Mouse (Mus musculus) ES-Bruce4 (cell line): Measurements from ENCODE around the gene Ndufaf2.

Experiments used
- CTCF ChIP-seq: IDR thresholded peaks from one replicate; pipeline ENCODE4 v1.8.1; 2011; ENCODE audit warnings: low read depth, low read length
- POLR2A ChIP-seq: IDR thresholded peaks from one replicate; pipeline ENCODE4 v1.8.1; 2011; ENCODE audit warnings: low read length; ENCODE audit not compliant: insufficient read depth

DNA sequence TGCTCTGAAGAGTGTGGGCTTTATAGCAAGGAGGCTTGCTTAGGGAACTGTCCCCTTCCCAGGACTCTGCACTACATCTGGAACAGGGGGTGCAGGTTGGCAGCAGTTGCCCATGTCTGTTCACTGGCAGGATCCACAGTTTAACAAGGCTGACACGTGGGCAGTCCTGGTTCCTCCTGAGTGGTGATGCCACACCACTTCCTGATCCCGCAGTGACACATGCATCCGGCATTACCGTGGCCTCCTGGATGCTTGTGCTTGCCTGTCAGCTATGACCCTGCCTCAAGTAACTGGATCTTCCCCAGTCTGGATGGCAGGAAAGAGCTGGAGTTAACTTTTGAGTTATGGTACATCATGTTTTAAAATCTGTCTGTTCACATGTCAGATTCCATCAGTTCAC lies 29.6 kb upstream of the Ndufaf2 start:
- TF ChIP-seq CTCF: no peak
- TF ChIP-seq POLR2A: no peak
